Mouse (Mus musculus) lung, postnatal 0 days (tissue): Measurements from ENCODE around the gene Nell1. TPM values are rescaled to one million over a fixed set of nuclear protein-coding genes. Genes with fewer than 3 reads are reported as not detected.
A peak's percentile ranks its signal among the peaks of the same experiment; 100 is the strongest.

Experiments
- ATAC-seq: fragments of 200-750 bp; cut with Nextera tagmentation; 2 replicates; pipeline ENCODE4 v1.8.0; 2017; ENCODE audit warnings: moderate library complexity
- DNase-seq: peaks from one replicate; pipeline ENCODE4 v3.0.0-alpha.2; 2016; ENCODE audit warnings: low spot score
- H3K27ac ChIP-seq: fragments of 300-500 bp; sonication (generic); 2 replicates; pipeline ENCODE4 v1.5.1; 2014; ENCODE audit warnings: antibody characterized with exemption, mild to moderate bottlenecking, low read length, mixed read lengths
- H3K27me3 ChIP-seq: fragments of 300-500 bp; sonication (generic); replicated peaks from 2 replicates; pipeline ENCODE4 v1.6.1; 2014; ENCODE audit warnings: low read length, mixed read lengths; ENCODE audit not compliant: insufficient read depth
- H3K36me3 ChIP-seq: fragments of 300-500 bp; sonication (generic); 2 replicates; pipeline ENCODE4 v1.6.1; 2014; ENCODE audit warnings: low read length, mixed read lengths; ENCODE audit not compliant: insufficient read depth
- H3K4me1 ChIP-seq: fragments of 300-500 bp; sonication (generic); 2 replicates; pipeline ENCODE4 v1.6.1; 2014; ENCODE audit warnings: antibody characterized with exemption, low read depth, low read length, mixed read lengths; ENCODE audit not compliant: insufficient read depth
- H3K4me2 ChIP-seq: fragments of 300-500 bp; sonication (generic); replicated peaks from 2 replicates; pipeline ENCODE4 v1.6.1; 2014; ENCODE audit warnings: low read depth, mild to moderate bottlenecking, low read length, moderate library complexity, mixed read lengths
- H3K4me3 ChIP-seq: fragments of 300-500 bp; sonication (generic); 2 replicates; pipeline ENCODE4 v1.5.1; 2014; ENCODE audit warnings: low read depth, low read length
- H3K9ac ChIP-seq: fragments of 300-500 bp; sonication (generic); replicated peaks from 2 replicates; pipeline ENCODE4 v1.6.1; 2014; ENCODE audit warnings: low read depth, mild to moderate bottlenecking
- H3K9me3 ChIP-seq: fragments of 300-500 bp; sonication (generic); 2 replicates; pipeline ENCODE4 v1.6.1; 2016; ENCODE audit warnings: low read length, mixed read lengths
- CTCF ChIP-seq: IDR thresholded peaks from 2 replicates; pipeline ENCODE4 v1.5.1; 2016; ENCODE audit warnings: antibody characterized with exemption, mild to moderate bottlenecking
- EP300 ChIP-seq: IDR thresholded peaks from 2 replicates; pipeline ENCODE4 v1.6.1; 2016; ENCODE audit warnings: antibody characterized with exemption, mild to moderate bottlenecking, control low read depth
- WGBS: fragments of 180-500 bp; shearing (Covaris S2); extraction: QIAGEN DNeasy Blood & Tissue Kit; methylation state at CpG from one replicate; pipeline ENCODE4 v1.1.7; 2014; 5-methylcytosine and 5-hydroxymethylcytosine counted together
- polyA plus RNA-seq: library from polyadenylated mRNA; unstranded; fragments of >200 nt; fragmentation: Nextera tagmentation; extraction: Ambion mirVana; gene quantifications from 2 replicates; pipeline ENCODE4 v1.2.1, GENCODE M21; 2015

The Nell1 gene
- polyA plus RNA-seq, 1 experiment from 2014 or later, result 3.2 TPM

GRCm38 (mm10) chr7:50035187-50036153 lies 60.8 kb downstream of the Nell1 start:
- Histone ChIP-seq H3K27me3 (no peaks in the 10 kb centered on the region), H3K27ac (no peak overlapping the region), H3K36me3 (no peaks in the 10 kb centered on the region), H3K9ac (no peak overlapping the region), H3K4me2 (no peak overlapping the region), H3K9me3 (no peaks in the 10 kb centered on the region), H3K4me3 (no peak overlapping the region), H3K4me1 (no peaks in the 10 kb centered on the region)
- ATAC-seq (no peak), DNase-seq (no peak)
- WGBS, result 58% methylated on average over 13 of the region's 13 CpGs
- TF ChIP-seq CTCF, result no peak
- no peak for TF ChIP-seq EP300

GRCm38 (mm10) chr7:50041112-50041511 lies 66.4 kb downstream of the Nell1 start:
- DNase-seq, result no peak
- Histone ChIP-seq H3K9ac (no peak overlapping the region), H3K36me3 (no peaks in the 10 kb centered on the region), H3K4me1 (no peaks in the 10 kb centered on the region), H3K27me3 (no peaks in the 10 kb centered on the region), H3K4me3 (no peak overlapping the region), H3K4me2 (no peak overlapping the region), H3K9me3 (no peaks in the 10 kb centered on the region), H3K27ac (no peak overlapping the region)
- WGBS, result 44% methylated on average over 6 of the region's 6 CpGs
- no peak for TF ChIP-seq CTCF
- TF ChIP-seq EP300, result no peak
- ATAC-seq, result no peak

GRCm38 (mm10) chr7:50050144-50050543 lies 75.5 kb downstream of the Nell1 start:
- Histone ChIP-seq H3K9me3 (no peaks in the 10 kb centered on the region), H3K9ac (no peak overlapping the region), H3K27ac (no peak overlapping the region), H3K36me3 (no peaks in the 10 kb centered on the region), H3K4me2 (no peak overlapping the region), H3K4me3 (no peak overlapping the region), H3K27me3 (no peaks in the 10 kb centered on the region), H3K4me1 (no peaks in the 10 kb centered on the region)
- DNase-seq, result no peak
- ATAC-seq, result no peak
- 87% methylated on average over 4 of the region's 4 CpGs for WGBS
- TF ChIP-seq CTCF, result no peak
- TF ChIP-seq EP300, result no peak

DNA sequence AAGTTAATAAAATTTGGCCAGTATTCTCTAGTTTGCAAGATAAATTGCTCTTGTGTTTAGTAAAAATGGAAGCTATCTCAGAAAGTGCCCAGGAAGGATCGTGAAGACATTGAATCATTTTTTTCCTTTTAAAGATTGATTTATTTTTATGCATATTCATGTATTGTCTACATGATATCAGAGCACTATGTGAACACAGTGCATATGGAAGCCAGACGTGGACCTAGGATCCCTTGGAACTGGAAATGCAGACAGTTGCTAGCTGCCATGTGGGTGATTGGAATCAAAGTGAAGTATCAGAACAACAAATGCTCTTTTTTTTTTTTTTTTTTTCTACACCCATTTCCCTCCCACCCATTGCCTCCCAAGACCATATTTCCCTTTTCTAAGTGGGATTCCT lies 79.0 kb downstream of the Nell1 start:
- H3K27me3 ChIP-seq, result no peaks in the 10 kb centered on the region
- H3K27ac ChIP-seq, result no peak overlapping the region
- DNase-seq (no peak), ATAC-seq (no peak)
- H3K9ac ChIP-seq, result no peak overlapping the region
- TF ChIP-seq EP300, result no peak
- TF ChIP-seq CTCF, result no peak
- H3K9me3 ChIP-seq, result no peaks in the 10 kb centered on the region
- no peaks in the 10 kb centered on the region for H3K36me3 ChIP-seq
- H3K4me1 ChIP-seq, result no peaks in the 10 kb centered on the region
- no peak overlapping the region for H3K4me3 ChIP-seq
- no peak overlapping the region for H3K4me2 ChIP-seq
- 66% methylated on average over 2 of the region's 2 CpGs for WGBS

DNA sequence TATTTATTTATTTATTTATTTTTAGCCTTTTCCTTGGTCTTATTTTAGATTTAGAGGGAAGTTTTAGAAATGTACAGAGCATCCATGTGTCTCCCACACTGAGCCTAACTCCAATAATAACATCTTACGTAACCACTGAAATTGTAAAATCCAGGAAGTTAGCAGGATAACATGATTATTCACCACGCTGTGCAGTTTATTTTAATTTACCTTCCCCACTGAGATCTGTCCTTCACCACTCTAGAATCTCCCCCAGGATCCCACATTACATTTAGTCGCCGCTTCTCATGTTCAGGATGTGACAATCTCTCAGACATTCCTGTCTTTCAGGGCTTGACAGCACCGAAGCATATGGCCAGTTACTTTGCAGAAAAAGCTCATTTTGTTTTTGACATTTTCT lies 119.8 kb downstream of the Nell1 start:
- WGBS, result 76% methylated on average over 5 of the region's 5 CpGs
- no peak for ATAC-seq

GRCm38 (mm10) chr7:50105612-50106321 lies 131.1 kb downstream of the Nell1 start:
- Histone ChIP-seq H3K36me3 (no peaks in the 10 kb centered on the region), H3K9me3 (no peaks in the 10 kb centered on the region), H3K27ac (no peak overlapping the region), H3K4me2 (no peak overlapping the region), H3K4me3 (no peak overlapping the region), H3K9ac (no peak overlapping the region), H3K4me1 (no peaks in the 10 kb centered on the region; the same call in 1 of the 2 replicates), H3K27me3 (no peaks in the 10 kb centered on the region)
- WGBS, result 15% methylated on average over 8 of the region's 8 CpGs
- TF ChIP-seq CTCF, result no peak
- DNase-seq (no peak), ATAC-seq (peak; percentile 26; the same call in 1 of the 2 replicates)

More for the DNA sequence above, 119.8 kb downstream of the Nell1 start:
- no peak for DNase-seq
- no peak for TF ChIP-seq EP300
- TF ChIP-seq CTCF, result no peak
- Histone ChIP-seq H3K4me2 (no peak overlapping the region), H3K4me3 (no peak overlapping the region), H3K27ac (no peak overlapping the region), H3K36me3 (no peaks in the 10 kb centered on the region), H3K9me3 (no peaks in the 10 kb centered on the region), H3K4me1 (no peaks in the 10 kb centered on the region), H3K27me3 (no peaks in the 10 kb centered on the region), H3K9ac (no peak overlapping the region)
